Mouse (Mus musculus): ENCODE measurements at regions not wholly inside any gene's neighbourhood (a gene's known extent, or its start where the extent isn't known, plus 50 kb on each side); places are given as distances from the start of the nearest gene placed in this dataset.

GRCm38 (mm10) chr11:71414403-71415140, 184.0 kb upstream of the Nlrp1b start:
- Histone ChIP-seq H3K4me3 (no peak overlapping the region), H3K27ac (no peak overlapping the region), H3K9me3 (no peaks in the 10 kb centered on the region), H3K36me3 (no peaks in the 10 kb centered on the region), H3K4me1 (peaks cover 12% of the 10 kb centered on the region; the same call in 1 of the 2 replicates), H3K27me3 (replicated peaks) (no peaks in the 10 kb centered on the region), H3K9ac (no peak overlapping the region), H3K4me2 (replicated peaks) (no peak overlapping the region)
- WGBS: 48% methylated on average over 9 of the region's 9 CpGs
- peak; percentile 74 for ATAC-seq (ENCODE audit: low FRiP score, low read depth)

DNA sequence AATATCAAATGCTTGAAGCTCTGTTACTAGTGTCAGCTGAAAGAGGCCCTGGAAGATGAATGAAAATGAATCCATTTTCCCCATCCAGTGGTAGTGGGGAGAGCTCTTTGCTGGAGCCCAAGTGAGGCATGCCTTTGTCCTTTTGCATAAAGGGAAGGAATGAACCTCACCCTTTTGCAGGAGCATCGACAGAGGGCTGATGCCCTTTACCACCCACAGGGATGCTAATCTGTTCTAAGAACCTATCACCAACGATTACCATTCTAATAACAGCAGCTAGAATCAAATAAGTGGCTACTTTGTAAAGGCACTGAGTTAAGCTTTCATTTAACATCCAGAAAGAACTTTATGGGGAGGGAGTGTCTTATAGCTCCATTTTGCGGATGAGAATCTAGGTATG, 184.9 kb upstream of the Nlrp1b start:
- H3K4me3 ChIP-seq: no peak overlapping the region
- WGBS: 25% methylated on average over 3 of the region's 3 CpGs
- H3K9me3 ChIP-seq: no peaks in the 10 kb centered on the region
- ATAC-seq (ENCODE audit: low FRiP score, low read depth): no peak
- no peaks in the 10 kb centered on the region for H3K36me3 ChIP-seq
- peaks cover 12% of the 10 kb centered on the region; the same call in 1 of the 2 replicates for H3K4me1 ChIP-seq
- no peak overlapping the region for H3K9ac ChIP-seq
- no peaks in the 10 kb centered on the region for H3K27me3 ChIP-seq (replicated peaks)
- H3K27ac ChIP-seq: no peak overlapping the region; the same call in 1 of the 2 replicates
- H3K4me2 ChIP-seq (replicated peaks): no peak overlapping the region

- Histone ChIP-seq H3K4me1 (no peaks in the 10 kb centered on the region), H3K4me2 (replicated peaks) (no peak overlapping the region), H3K4me3 (no peak overlapping the region), H3K27ac (no peak overlapping the region), H3K9me3 (0 out of 2 replicates have a peak, but pooled peaks cover 4% of the 10 kb centered on the region), H3K9ac (no peak overlapping the region), H3K36me3 (no peaks in the 10 kb centered on the region), H3K27me3 (replicated peaks) (no peaks in the 10 kb centered on the region)
- no peak for ATAC-seq (ENCODE audit: low FRiP score, low read depth)
- WGBS: 69% methylated on average over 2 of the region's 2 CpGs
Measured at GRCm38 (mm10) chr11:71422291-71422840, 191.8 kb upstream of the Nlrp1b start.

- no peak overlapping the region for H3K27ac ChIP-seq
- WGBS: 78% methylated on average over 3 of the region's 3 CpGs
- no peaks in the 10 kb centered on the region for H3K36me3 ChIP-seq
- no peak for ATAC-seq (ENCODE audit: low FRiP score, low read depth)
- H3K9ac ChIP-seq: no peak overlapping the region
- H3K9me3 ChIP-seq: 0 out of 2 replicates have a peak, but pooled peaks cover 4% of the 10 kb centered on the region
- H3K4me1 ChIP-seq: no peaks in the 10 kb centered on the region
- H3K27me3 ChIP-seq (replicated peaks): no peaks in the 10 kb centered on the region
- no peak overlapping the region for H3K4me3 ChIP-seq
- H3K4me2 ChIP-seq (replicated peaks): no peak overlapping the region
Measured at GRCm38 (mm10) chr11:71423242-71423641, 192.7 kb upstream of the Nlrp1b start.

DNA sequence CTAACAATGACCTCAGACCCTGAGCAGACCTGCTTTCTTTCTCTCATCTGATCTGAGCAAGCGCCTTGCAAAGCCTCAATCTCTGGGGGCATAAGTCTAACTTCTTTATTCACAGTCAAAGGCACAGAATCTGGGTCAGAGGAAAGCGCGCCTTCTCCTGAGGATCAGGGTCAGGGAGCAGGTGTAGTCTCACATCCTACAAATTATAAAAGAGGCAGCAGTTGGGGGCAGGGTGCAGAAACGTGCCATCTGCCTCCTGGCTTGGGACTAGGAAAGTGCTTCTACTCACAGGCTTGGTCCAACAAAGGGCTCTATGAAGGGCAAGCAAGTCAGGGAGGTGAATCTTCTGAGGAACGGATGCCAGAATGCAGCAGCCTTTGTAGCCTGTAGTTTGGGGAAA, 194.3 kb upstream of the Nlrp1b start:
- no peak overlapping the region for H3K9ac ChIP-seq
- H3K27me3 ChIP-seq (replicated peaks): no peaks in the 10 kb centered on the region
- peaks cover 5% of the 10 kb centered on the region for H3K4me1 ChIP-seq
- no peak overlapping the region for H3K27ac ChIP-seq
- 0 out of 2 replicates have a peak, but pooled peaks cover 4% of the 10 kb centered on the region for H3K9me3 ChIP-seq
- ATAC-seq (ENCODE audit: low FRiP score, low read depth): no peak
- no peak overlapping the region for H3K4me3 ChIP-seq
- no peaks in the 10 kb centered on the region for H3K36me3 ChIP-seq
- 56% methylated on average over 5 of the region's 5 CpGs for WGBS
- H3K4me2 ChIP-seq (replicated peaks): no peak overlapping the region

- Histone ChIP-seq H3K4me1 (peaks cover 21% of the 10 kb centered on the region), H3K27me3 (replicated peaks) (no peaks in the 10 kb centered on the region), H3K4me3 (no peak overlapping the region), H3K4me2 (replicated peaks) (peak overlapping the region; percentile 39), H3K36me3 (no peaks in the 10 kb centered on the region), H3K9me3 (0 out of 2 replicates have a peak, but pooled peaks cover 4% of the 10 kb centered on the region), H3K9ac (no peak overlapping the region), H3K27ac (no peak overlapping the region)
- 51% methylated on average over 22 of the region's 22 CpGs for WGBS
- no peak for ATAC-seq (ENCODE audit: low FRiP score, low read depth)
Measured at GRCm38 (mm10) chr11:71429739-71430138, 199.2 kb upstream of the Nlrp1b start.

- Histone ChIP-seq H3K27ac (no peak overlapping the region), H3K4me1 (peaks cover 31% of the 10 kb centered on the region), H3K27me3 (replicated peaks) (no peaks in the 10 kb centered on the region), H3K4me2 (replicated peaks) (no peak overlapping the region), H3K4me3 (no peak overlapping the region), H3K36me3 (no peaks in the 10 kb centered on the region), H3K9me3 (no peaks in the 10 kb centered on the region), H3K9ac (no peak overlapping the region)
- 51% methylated on average over 6 of the region's 6 CpGs for WGBS
- no peak for ATAC-seq (ENCODE audit: low FRiP score, low read depth)
Measured at GRCm38 (mm10) chr11:71434241-71434640, 203.7 kb upstream of the Nlrp1b start.

DNA sequence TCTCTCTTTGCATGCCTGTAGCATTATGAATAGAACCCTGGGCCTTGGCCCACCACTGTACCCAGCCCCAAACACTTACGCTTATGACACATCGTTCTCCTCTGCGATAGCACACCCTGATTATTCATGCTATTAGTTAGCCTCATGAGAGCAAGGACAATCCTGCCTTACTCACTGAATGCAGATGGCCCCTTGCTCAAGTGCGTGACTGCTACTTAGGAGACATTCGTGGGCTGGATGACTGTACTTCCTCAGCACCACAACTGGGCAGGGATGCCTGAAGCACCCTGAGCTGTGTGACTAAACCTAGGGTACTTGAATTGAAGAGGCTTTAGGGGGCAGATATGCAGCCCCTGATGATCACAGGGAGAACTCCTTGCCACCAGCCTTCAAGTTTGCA, 204.4 kb upstream of the Nlrp1b start:
- Histone ChIP-seq H3K36me3 (no peaks in the 10 kb centered on the region), H3K4me2 (replicated peaks) (no peak overlapping the region), H3K9me3 (no peaks in the 10 kb centered on the region), H3K4me3 (no peak overlapping the region), H3K27ac (no peak overlapping the region), H3K4me1 (peaks cover 32% of the 10 kb centered on the region), H3K27me3 (replicated peaks) (no peaks in the 10 kb centered on the region), H3K9ac (no peak overlapping the region)
- no peak for ATAC-seq (ENCODE audit: low FRiP score, low read depth)
- 47% methylated on average over 5 of the region's 5 CpGs for WGBS

- H3K9me3 ChIP-seq: no peaks in the 10 kb centered on the region
- 80% methylated on average over 8 of the region's 8 CpGs for WGBS
- peaks cover 34% of the 10 kb centered on the region for H3K4me1 ChIP-seq
- H3K27ac ChIP-seq: no peak overlapping the region
- H3K4me2 ChIP-seq (replicated peaks): no peak overlapping the region
- H3K36me3 ChIP-seq: no peaks in the 10 kb centered on the region
- no peaks in the 10 kb centered on the region for H3K27me3 ChIP-seq (replicated peaks)
- ATAC-seq (ENCODE audit: low FRiP score, low read depth): no peak
- no peak overlapping the region for H3K9ac ChIP-seq
- no peak overlapping the region for H3K4me3 ChIP-seq
Measured at GRCm38 (mm10) chr11:71435745-71436144, 205.2 kb upstream of the Nlrp1b start.

- WGBS: 69% methylated on average over 1 of the region's 1 CpGs
- Histone ChIP-seq H3K4me2 (replicated peaks) (no peak overlapping the region), H3K9me3 (no peaks in the 10 kb centered on the region), H3K9ac (no peak overlapping the region), H3K4me1 (peaks cover 35% of the 10 kb centered on the region), H3K27ac (no peak overlapping the region), H3K4me3 (no peak overlapping the region), H3K27me3 (replicated peaks) (no peaks in the 10 kb centered on the region), H3K36me3 (no peaks in the 10 kb centered on the region)
- ATAC-seq (ENCODE audit: low FRiP score, low read depth): no peak
Measured at GRCm38 (mm10) chr11:71436335-71436734, 205.8 kb upstream of the Nlrp1b start.

DNA sequence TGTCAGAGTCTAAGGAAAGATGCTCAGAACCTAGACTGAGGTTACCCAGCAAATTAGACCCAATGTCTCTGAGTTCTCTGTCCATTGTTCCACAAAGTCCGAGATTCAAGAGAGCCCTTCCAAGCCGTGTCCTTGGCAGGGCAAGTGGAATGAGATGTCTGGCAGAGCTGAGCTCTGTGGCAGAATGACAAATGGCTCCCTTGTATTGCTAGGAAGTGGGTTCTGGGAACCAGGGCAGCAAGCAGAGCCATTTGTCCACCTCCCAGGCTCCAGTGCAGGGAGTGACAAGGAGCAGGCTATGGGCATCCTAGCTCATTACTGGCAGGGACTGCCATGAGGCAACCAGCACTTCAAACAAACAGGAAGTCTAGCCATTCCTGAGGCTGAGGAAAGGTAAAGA, 206.3 kb upstream of the Nlrp1b start:
- 44% methylated on average over 2 of the region's 2 CpGs for WGBS
- Histone ChIP-seq H3K36me3 (no peaks in the 10 kb centered on the region), H3K4me1 (peaks cover 35% of the 10 kb centered on the region), H3K27me3 (replicated peaks) (no peaks in the 10 kb centered on the region), H3K4me2 (replicated peaks) (no peak overlapping the region), H3K9me3 (no peaks in the 10 kb centered on the region), H3K4me3 (no peak overlapping the region), H3K9ac (no peak overlapping the region), H3K27ac (no peak overlapping the region)
- no peak for ATAC-seq (ENCODE audit: low FRiP score, low read depth)

GRCm38 (mm10) chr11:71439871-71440270, 209.3 kb upstream of the Nlrp1b start:
- WGBS: 4% methylated on average over 17 of the region's 17 CpGs
- peak; percentile 93 for ATAC-seq (ENCODE audit: low FRiP score, low read depth)
- peak overlapping the region; percentile 26; the same call in 1 of the 2 replicates for H3K27ac ChIP-seq
- H3K9ac ChIP-seq: no peak overlapping the region
- no peaks in the 10 kb centered on the region for H3K27me3 ChIP-seq (replicated peaks)
- peaks cover 24% of the 10 kb centered on the region for H3K4me1 ChIP-seq
- no peaks in the 10 kb centered on the region for H3K36me3 ChIP-seq
- peak overlapping the region; percentile 53 for H3K4me2 ChIP-seq (replicated peaks)
- H3K4me3 ChIP-seq: 0 out of 2 replicates have a peak overlapping the region, but pooled peaks have one; percentile 9
- H3K9me3 ChIP-seq: no peaks in the 10 kb centered on the region

Measured in neural tube, embryonic 12.5 days (tissue).